Mouse (Mus musculus) heart, embryonic 11.5 days (tissue): ENCODE measurements around the gene C2cd2l. TPM values are rescaled to one million over a fixed set of nuclear protein-coding genes. Genes with fewer than 3 reads are reported as not detected.
"Not testable (repeated sequence)": the region's sequence is repeated elsewhere in the genome, so short reads cannot be mapped to it uniquely, and the experiment has no call there.

Experiments
- ATAC-seq: fragments of 200-750 bp; cut with Nextera tagmentation; replicated peaks from 2 replicates; pipeline ENCODE4 v1.8.0; 2017; ENCODE audit warnings: moderate library complexity; ENCODE audit not compliant: insufficient number of reproducible peaks, low FRiP score, low TSS enrichment
- H3K27ac ChIP-seq: fragments of 300-500 bp; sonication (generic); 2 replicates; pipeline ENCODE4 v1.5.1; 2014; ENCODE audit warnings: mild to moderate bottlenecking, low read depth, low read length
- H3K27me3 ChIP-seq: fragments of 300-500 bp; sonication (generic); 2 replicates; pipeline ENCODE4 v1.6.1; 2014; ENCODE audit warnings: mild to moderate bottlenecking, low read length, mixed read lengths; ENCODE audit not compliant: control insufficient read depth, insufficient read depth
- H3K36me3 ChIP-seq: fragments of 300-500 bp; sonication (generic); 2 replicates; pipeline ENCODE4 v1.6.1; 2014; ENCODE audit warnings: mild to moderate bottlenecking, low read length, moderate library complexity, mixed read lengths; ENCODE audit not compliant: control insufficient read depth, insufficient read depth
- H3K4me1 ChIP-seq: fragments of 300-500 bp; sonication (generic); 2 replicates; pipeline ENCODE4 v1.6.1; 2014; ENCODE audit warnings: low read length; ENCODE audit not compliant: control insufficient read depth, insufficient read depth
- H3K4me2 ChIP-seq: fragments of 300-500 bp; sonication (generic); 2 replicates; pipeline ENCODE4 v1.6.1; 2014; ENCODE audit warnings: mild to moderate bottlenecking, moderate library complexity
- H3K4me3 ChIP-seq: fragments of 300-500 bp; sonication (generic); 2 replicates; pipeline ENCODE4 v1.5.1; 2014; ENCODE audit warnings: low read depth, low read length
- H3K9ac ChIP-seq: fragments of 300-500 bp; sonication (generic); 2 replicates; pipeline ENCODE4 v1.6.1; 2014; ENCODE audit warnings: mild to moderate bottlenecking, low read depth, low read length, moderate library complexity
- H3K9me3 ChIP-seq: fragments of 300-500 bp; sonication (generic); replicated peaks from 2 replicates; pipeline ENCODE4 v1.6.1; 2016; ENCODE audit warnings: low read length; ENCODE audit not compliant: control insufficient read depth
- WGBS: fragments of 180-500 bp; shearing (Covaris S2); extraction: QIAGEN DNeasy Blood & Tissue Kit; methylation state at CpG from one replicate; pipeline ENCODE4 v1.1.7; 2014; ENCODE audit not compliant: insufficient replicate concordance; 5-methylcytosine and 5-hydroxymethylcytosine counted together
- polyA plus RNA-seq: library from polyadenylated mRNA; unstranded; fragments of >200 nt; fragmentation: Nextera tagmentation; extraction: Ambion mirVana; gene quantifications from 2 replicates; pipeline ENCODE4 v1.2.1, GENCODE M21; 2014

C2cd2l gene
- polyA plus RNA-seq, 1 experiment from 2014 or later: 4.7 TPM

DNA sequence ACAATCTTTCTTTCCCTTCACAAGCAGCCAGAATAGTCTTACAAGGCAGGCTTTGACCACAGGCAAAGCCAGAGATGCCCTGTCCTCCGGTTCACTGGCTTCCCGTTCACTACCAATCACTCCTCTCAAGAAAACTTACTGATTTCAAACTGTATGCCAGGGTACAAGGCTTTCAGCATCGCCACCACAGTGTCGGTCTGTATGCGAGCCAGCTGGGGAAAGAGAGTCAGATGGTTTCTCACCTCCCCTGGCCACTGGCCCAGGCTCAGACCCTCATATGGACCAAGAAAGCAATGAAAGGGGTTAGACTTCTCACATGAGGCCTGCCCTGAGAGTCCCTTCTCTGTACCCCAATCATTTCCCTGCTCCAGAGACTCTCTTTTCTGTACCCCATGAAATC is 21.4 kb upstream of the C2cd2l start:
- no peaks in the 10 kb centered on the region for H3K9me3 ChIP-seq
- H3K9ac ChIP-seq: peak overlapping the region; percentile 94
- H3K36me3 ChIP-seq: peaks cover 7% of the 10 kb centered on the region
- no peak for ATAC-seq
- H3K4me3 ChIP-seq: peak overlapping the region; percentile 39
- H3K27me3 ChIP-seq: no peaks in the 10 kb centered on the region
- 84% methylated on average over 5 of the region's 5 CpGs for WGBS
- peaks cover 22% of the 10 kb centered on the region for H3K4me1 ChIP-seq
- no peak overlapping the region; the same call in 1 of the 2 replicates for H3K4me2 ChIP-seq
- peak overlapping the region; percentile 100 for H3K27ac ChIP-seq

DNA sequence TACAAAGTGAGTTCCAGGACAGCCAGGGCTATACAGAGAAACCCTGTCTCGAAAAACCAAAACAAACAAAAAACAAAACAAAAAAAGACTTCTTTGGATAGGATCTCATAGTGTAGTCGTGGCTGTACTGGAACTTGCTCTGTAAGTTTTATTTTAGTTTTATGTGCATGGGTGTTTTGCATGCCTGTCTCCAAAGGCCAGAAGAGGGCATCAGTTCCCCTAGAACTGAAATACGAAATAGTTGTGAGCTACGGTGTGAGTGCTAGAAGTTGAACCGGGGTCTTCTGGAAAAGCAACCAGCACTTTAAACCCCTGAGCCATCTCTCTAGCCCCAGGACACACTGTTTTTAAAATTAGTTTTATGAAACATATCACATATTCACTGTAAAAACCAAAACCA is 18.5 kb upstream of the C2cd2l start:
- no peak overlapping the region for H3K27ac ChIP-seq
- H3K36me3 ChIP-seq: peaks cover 7% of the 10 kb centered on the region
- no peak for ATAC-seq
- no peaks in the 10 kb centered on the region for H3K27me3 ChIP-seq
- 85% methylated on average over 5 of the region's 5 CpGs for WGBS
- H3K9me3 ChIP-seq: no peaks in the 10 kb centered on the region
- H3K4me1 ChIP-seq: peaks cover 23% of the 10 kb centered on the region
- no peak overlapping the region for H3K9ac ChIP-seq
- H3K4me2 ChIP-seq: peak overlapping the region; percentile 21; the same call in 1 of the 2 replicates
- H3K4me3 ChIP-seq: peak overlapping the region; percentile 16; the same call in 1 of the 2 replicates

DNA sequence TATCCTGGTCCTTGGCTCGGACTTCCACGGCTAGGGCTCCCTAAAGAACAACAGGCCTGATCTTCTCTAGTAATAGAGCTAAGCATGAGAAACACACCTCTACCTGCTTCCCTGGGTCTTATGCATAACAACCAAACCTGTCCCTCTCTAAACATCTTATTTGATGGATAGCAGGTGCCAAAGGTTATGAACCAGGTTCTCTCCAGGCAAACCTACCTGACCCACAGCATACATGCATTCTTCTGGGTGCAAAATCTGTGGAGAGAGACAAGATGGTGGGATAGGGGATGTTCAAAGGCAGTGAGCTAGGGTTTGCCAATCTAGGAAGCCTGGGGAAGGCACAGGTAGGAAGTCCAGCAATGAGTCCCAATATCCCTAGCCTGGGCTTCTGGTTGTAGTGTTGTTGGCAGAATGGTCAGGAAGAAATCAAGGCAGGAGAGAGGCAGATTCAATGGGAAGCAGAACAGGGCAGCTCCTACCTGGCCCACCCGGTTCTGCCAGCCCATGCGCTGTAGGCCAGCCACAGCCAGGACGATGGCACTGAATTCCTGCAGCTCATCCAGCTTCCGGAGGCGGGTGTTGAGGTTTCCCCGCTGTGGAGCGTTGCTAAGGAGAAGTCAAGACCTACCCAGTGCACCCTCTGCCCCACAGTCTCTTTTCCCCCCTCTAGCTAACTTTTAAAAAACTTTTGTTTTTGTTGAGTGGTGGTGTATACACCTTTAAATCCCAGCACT is 17.5 kb upstream of the C2cd2l start:
- no peak for ATAC-seq
- Histone ChIP-seq H3K36me3 (peaks cover 17% of the 10 kb centered on the region), H3K27me3 (no peaks in the 10 kb centered on the region), H3K4me1 (peaks cover 16% of the 10 kb centered on the region), H3K9ac (peak overlapping the region; percentile 56; the same call in 1 of the 2 replicates), H3K4me3 (peak overlapping the region; percentile 78), H3K9me3 (no peaks in the 10 kb centered on the region), H3K27ac (no peak overlapping the region), H3K4me2 (peak overlapping the region; percentile 85)
- 67% methylated on average over 9 of the region's 9 CpGs for WGBS

DNA sequence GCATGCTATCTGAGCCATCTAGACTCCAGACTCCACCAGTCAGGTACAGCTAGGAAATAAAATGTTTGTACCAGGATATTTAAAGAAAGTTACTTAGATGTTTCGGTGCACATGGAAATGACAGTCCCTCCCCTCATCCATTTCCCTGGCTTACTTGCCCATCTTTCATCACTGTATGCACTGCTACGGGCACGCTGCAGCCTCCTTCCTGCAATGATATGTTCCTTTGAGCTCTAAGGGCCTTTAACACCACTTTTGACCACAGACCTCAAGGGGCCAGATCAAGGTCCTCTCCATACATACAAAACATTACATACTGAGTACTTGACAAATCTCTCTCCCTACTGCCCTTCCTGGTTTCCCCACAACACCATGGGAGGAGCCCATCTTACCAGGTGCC is 16.9 kb upstream of the C2cd2l start:
- H3K9me3 ChIP-seq: no peaks in the 10 kb centered on the region
- H3K27ac ChIP-seq: no peak overlapping the region
- no peaks in the 10 kb centered on the region for H3K27me3 ChIP-seq
- peaks cover 20% of the 10 kb centered on the region for H3K36me3 ChIP-seq
- no peak for ATAC-seq
- peak overlapping the region; percentile 78 for H3K4me3 ChIP-seq
- WGBS: 60% methylated on average over 3 of the region's 3 CpGs
- H3K9ac ChIP-seq: peak overlapping the region; percentile 40
- H3K4me2 ChIP-seq: peak overlapping the region; percentile 85
- H3K4me1 ChIP-seq: peaks cover 9% of the 10 kb centered on the region; the same call in 1 of the 2 replicates

DNA sequence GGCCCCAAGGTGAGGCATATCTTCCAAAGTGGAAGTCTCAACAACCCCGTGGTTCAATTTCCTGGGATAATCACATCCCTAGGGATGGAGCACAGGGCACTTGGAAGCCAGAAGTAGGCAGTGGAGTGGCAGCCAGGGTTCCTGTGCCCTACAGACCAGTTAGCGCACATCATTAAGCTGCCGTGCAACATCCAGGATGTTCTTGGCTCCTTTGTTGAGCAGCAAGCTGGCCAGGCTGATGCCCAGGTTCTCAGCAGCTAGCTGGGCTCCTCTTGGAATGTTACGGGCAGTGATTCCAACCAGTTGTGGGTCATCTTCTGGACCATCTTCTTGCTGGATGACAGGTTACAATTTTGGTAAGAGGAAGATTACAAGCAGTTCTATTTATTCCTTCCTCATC is 16.4 kb upstream of the C2cd2l start:
- H3K9me3 ChIP-seq, H3K27me3 ChIP-seq, H3K4me1 ChIP-seq, ATAC-seq, H3K27ac ChIP-seq: not testable (repeated sequence)
- Histone ChIP-seq H3K36me3 (peaks cover 20% of the 10 kb centered on the region), H3K4me3 (peak overlapping the region; percentile 78), H3K4me2 (peak overlapping the region; percentile 85), H3K9ac (peak overlapping the region; percentile 40)
- WGBS: 44% methylated on average over 4 of the region's 4 CpGs

DNA sequence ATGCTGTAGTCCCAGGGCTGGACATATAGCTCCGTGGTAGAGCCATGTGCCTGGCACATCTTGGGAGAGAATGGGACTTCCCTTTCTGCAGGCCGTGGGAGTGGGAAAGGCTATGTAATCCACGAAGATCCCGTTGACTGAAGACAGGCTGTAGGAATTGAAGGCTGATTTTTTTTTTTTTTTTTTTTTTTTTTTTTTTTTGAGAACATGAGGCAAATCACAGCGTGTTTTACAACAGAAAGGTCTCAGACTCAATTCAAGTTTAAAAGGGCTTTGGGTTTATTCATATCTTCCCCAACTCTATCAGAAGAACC is 16.0 kb upstream of the C2cd2l start:
- peaks cover 7% of the 10 kb centered on the region; the same call in 1 of the 2 replicates for H3K4me1 ChIP-seq
- peaks cover 20% of the 10 kb centered on the region for H3K36me3 ChIP-seq
- whole genome bisulfite sequencing: 1% methylated on average over 5 of the region's 5 CpGs
- peak overlapping the region; percentile 85 for H3K4me2 ChIP-seq
- peak overlapping the region; percentile 94; the same call in 1 of the 2 replicates for H3K27ac ChIP-seq
- H3K9me3 ChIP-seq: no peaks in the 10 kb centered on the region
- H3K9ac ChIP-seq: peak overlapping the region; percentile 93
- H3K4me3 ChIP-seq: peak overlapping the region; percentile 78
- no peak for ATAC-seq
- H3K27me3 ChIP-seq: no peaks in the 10 kb centered on the region

DNA sequence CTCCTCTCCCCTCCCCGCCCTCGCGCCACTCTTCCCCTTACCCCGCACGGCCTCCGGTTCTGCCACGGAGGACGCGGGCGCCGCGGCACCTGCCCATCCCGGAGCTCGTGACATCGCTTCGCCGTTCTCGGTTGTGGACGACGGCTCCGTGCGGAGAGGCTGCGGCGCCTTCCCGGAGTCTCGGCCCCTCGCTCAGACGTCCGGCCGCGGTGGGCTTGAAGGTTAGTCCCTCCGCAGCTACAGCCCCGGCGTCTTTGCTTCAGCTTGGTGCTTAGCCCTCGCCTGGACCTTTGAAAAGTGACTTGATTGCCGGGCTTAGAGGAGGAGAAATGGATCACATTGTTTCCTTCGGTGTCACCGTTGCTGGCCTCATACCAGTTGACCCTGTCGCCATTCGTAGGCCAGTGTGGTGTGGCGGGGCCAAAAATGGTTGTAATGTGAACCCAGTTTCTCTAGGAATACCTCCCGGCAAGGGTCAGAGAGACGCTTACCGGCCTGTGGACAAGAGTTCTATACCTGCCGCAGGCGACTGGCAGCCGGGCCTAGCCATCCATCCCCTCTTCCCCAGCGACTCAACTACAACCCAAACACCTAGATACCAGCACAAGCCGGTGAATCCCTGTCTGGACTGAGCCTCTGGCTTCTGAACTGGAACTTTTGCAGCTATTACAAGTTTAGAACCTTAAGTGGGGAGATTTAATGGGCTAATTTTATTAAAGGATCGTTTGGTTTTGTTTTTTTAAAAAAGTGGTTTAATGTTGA is 15.4 kb upstream of the C2cd2l start:
- peak overlapping the region; percentile 94 for H3K27ac ChIP-seq
- peak overlapping the region; percentile 78 for H3K4me3 ChIP-seq
- no peaks in the 10 kb centered on the region for H3K9me3 ChIP-seq
- no peaks in the 10 kb centered on the region for H3K27me3 ChIP-seq
- WGBS: under 1% methylated on average over 50 of the region's 50 CpGs
- 0 out of 2 replicates have a peak, but pooled peaks have one; percentile 2 for ATAC-seq
- peak overlapping the region; percentile 93 for H3K9ac ChIP-seq
- H3K4me2 ChIP-seq: peak overlapping the region; percentile 85
- H3K36me3 ChIP-seq: peaks cover 23% of the 10 kb centered on the region
- peaks cover 7% of the 10 kb centered on the region; the same call in 1 of the 2 replicates for H3K4me1 ChIP-seq

DNA sequence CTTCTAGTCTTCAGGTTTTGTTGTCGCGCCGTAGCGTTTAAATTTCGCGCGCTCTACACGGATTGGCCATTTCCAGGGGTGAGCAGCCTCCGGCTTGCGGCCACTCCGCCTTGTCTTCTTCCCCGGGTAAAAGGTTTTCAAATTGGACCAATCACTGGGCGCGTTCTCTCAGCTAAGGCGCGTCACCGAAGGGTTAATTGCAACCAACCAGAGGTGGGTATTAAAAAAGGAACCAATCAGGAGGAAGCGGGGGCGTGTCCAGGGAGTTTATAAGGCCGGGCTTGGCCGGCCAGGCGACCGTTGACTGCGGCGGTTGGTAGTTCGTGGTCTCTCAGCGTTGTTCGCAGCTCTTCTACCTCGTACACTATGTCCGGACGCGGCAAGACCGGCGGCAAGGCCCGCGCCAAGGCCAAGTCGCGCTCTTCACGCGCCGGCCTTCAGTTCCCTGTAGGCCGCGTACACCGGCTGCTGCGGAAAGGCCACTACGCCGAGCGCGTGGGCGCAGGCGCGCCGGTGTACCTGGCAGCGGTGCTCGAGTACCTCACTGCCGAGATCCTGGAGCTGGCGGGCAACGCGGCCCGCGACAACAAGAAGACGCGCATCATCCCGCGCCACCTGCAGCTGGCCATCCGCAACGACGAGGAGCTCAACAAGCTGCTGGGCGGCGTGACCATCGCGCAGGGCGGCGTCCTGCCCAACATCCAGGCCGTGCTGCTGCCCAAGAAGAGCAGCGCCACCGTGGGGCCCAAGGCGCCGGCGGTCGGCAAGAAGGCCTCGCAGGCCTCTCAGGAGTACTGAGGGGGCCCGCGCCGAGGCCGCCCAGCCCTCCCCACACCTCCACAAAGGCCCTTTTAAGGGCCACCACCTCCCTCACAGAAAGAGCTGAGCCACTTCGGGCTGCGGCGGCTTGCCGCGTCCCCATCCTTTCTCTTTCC is 14.6 kb upstream of the C2cd2l start, which contains the start of gene H2afx:
TSS of gene H2afx (plus strand) at position 299 of the 935 bp plus-strand sequence.
- Histone ChIP-seq H3K4me2 (peak within 1 kb of the TSS; percentile 85), H3K4me3 (peak within 1 kb of the TSS; percentile 78), H3K27ac (peak within 1 kb of the TSS; percentile 94), H3K9ac (peak within 1 kb of the TSS; percentile 93), H3K4me1 (peaks cover 7% of the 10 kb centered on the region; the same call in 1 of the 2 replicates), H3K27me3 (no peaks in the 10 kb centered on the region), H3K36me3 (peaks cover 29% of the 10 kb centered on the region), H3K9me3 (no peaks in the 10 kb centered on the region)
- peak; percentile 94 for ATAC-seq
- under 1% methylated on average over 84 of the region's 91 CpGs for WGBS
